Mouse (Mus musculus) right cerebral cortex, adult 18-20 months (tissue): ENCODE data around the gene Gpc5.

Experiments used
- DNase-seq: peaks from one replicate; pipeline ENCODE4 v3.0.0; 2022; ENCODE audit warnings: mixed read lengths

Gpc5 gene

DNA sequence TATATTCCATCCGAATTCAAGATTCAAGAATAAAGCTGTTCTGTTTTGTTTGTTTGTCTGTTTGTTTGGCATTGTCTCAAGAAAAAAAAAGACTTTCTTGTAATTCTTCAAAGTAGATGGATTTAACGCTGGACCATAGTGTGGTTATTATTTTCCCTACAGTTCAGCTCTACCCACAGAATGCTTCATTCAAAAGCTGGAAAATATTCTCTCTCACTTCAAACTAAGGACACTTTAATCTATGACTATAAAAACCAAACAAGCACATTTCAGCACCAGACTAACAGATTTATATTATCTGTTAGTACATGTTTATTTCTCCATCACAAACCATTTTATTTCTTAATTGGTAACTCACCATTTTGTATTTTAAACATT, 489.2 kb downstream of the Gpc5 start:
- DNase-seq = no peak

DNA sequence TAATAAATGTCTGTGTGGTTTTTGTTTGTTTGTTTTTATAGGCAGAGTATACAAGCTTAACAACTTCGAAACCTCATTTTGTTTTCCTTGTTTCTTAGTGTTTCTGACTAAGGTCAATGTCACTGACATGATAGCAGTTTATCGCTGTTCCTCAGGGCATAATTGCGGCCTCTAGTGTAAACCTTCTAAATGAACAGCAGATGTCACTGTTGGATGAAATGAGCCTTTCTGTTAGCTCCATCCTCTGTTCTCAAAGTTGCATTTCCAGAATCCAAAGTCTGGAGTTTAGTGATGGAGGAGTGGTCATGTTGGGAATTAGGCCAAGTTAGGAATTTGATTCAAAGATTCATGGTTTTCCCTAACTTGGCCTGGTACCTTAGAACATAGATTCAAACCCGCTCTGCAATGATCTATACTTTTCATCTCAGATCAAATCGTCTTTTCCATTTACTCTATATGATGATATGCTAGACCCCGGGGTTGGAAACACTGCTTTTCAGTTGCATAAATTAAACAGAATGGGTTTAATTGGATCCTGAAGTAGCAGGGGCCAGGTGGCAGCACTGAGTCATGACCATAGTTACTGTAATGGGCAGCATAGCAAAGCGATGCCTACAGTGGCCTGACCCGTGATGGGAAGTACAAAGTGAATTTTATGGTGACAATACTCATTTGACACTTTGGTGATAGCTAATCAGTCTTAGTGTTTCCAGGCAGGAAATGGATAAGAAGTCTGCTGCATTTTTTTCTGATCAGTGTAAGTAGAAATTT, 508.4 kb downstream of the Gpc5 start:
- DNase-seq = peak; percentile 1

DNA sequence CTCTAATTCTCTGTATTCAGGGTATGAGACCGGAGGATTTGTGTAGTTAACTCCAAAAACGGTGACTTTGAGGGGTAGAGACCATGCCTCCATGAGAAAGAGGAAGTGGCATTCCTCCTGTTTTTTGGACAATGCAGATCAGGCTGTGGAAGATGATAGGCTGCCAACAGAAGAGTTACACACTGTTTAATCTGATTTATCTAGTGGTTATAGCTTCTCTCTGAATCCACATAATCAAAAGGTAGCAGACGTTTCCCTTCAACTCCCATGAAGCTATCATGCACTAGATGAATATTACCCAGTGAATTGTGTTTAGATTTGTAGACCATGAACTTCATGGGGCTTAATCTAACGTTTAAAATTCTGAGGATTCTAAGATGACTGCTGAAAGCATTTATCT, 522.1 kb downstream of the Gpc5 start:
- DNase-seq = no peak

DNA sequence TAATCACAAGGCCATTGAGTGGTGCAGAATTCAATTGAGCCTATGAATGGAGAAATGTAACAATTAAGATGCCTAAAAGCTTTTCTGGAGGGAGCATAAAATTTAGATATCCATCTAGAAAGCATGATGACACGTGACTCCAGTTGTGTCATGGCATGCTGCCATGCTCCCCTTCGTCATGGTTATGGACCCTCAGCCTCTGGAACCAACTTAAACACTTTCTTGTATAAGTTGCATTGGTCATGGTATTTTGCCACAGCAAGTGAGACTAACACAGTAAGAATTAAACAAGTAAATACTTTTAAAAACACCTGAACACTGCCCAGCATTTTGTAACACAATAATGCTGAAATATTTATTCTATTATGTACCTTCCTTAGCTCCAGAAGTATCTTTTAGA, 524.3 kb downstream of the Gpc5 start:
- no peak for DNase-seq

DNA sequence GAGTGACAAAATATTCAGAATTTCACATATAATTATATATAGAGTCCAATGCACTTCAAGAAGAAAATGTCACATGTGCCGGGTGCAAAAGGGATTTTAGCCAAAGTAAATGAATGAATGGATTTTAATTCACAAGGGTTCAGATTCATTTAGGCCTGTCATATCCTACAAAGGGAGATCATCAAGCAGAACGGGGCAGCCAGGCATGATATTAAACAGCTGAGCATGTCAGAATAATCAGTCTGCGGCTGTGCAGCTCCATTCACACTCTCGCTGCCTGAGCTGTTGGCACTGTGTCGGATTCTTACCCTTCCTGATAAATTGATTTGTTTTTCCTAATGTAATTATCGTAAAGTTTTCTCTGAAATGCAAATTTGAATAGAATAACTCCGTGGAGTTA, 524.8 kb downstream of the Gpc5 start:
- no peak for DNase-seq

DNA sequence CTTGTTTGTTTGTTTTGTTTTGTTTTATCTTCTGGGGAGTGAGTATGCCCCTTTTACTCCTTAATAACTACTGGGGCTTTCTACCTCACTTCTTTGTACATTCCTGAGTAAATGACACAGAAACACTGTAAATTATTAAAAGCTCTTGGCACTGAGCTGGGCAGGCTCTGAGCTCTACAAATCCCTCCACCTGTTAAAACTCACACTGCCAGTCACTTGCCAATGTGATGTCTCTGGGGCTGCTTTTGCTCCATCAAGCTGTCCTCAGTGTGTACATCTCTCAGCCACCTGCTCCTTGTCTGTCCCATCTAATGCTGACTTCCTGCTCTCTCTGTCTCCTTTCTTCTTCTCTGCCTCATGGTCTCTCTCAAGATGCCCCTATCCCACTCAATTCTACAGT, 528.5 kb downstream of the Gpc5 start:
- DNase-seq = no peak

DNA sequence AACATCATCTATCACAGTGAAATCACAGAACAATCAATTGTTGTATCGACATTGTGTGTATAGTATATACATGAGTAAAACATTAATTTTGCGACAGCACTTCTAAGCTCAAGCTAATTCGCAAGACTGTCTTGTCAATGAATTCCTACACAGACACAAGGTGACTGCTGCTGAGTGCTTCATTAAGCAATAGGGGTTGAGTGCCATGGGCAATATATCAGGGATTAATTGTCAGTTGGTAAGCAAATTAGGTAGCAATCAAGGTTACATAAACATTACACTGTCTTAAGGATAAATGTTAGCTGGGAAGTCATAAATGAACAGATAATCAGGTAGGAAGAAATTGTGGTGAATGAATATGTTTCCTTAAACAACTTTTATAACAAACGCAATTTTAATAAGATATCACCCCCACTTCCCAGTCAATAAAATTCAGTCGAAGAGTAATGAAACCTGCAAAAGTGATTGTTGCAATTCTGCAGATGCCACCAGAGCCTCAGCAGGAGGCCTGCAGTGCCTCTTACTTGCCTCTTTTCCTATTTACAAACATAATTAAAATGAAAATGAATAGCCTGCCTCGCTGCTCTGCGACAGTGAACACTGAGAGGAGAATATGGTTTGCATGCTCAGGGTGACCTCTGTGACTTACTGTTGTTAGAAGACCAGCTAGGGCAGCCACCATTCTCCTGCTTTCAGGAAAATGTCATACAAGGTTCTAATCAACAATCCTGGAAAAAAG, 539.3 kb downstream of the Gpc5 start:
- no peak for DNase-seq

DNA sequence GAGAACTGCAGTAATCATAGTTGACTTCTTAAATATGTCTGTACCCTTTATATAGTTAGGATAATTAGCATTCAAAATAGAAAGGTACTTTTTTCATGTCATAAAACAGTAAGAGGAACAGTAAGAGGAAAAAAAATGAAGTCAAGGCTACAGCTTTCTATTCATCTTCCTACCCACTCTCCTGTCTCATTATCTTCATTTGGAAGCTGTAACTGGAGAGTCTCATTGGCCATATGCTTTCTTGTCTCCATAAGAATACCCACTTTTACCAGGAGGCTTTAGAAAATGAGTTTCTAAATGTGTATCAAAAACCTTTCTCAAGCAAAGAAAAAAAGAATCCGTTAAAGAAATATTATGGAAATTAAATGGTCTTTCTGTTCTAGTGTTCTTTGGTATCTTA, 541.3 kb downstream of the Gpc5 start:
- DNase-seq = no peak

DNA sequence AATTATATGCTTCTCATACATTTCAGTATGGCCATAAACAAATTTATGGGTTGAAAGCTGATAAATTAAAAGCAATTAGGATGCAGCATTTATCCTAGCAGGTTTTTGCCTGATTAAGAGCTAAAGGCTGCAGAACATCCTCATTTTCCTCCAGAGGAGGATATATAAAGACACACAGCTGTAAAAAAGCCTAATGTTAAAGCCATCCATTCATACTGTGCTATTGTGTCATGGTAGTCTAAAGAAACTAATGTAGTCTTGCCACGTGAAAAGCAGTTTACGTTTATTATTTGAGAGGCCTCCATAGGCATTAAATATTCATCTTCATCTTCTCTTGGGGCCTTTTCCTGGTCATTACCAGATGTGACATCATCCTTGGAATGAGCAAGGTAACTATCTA, 587.9 kb downstream of the Gpc5 start:
- no peak for DNase-seq

DNA sequence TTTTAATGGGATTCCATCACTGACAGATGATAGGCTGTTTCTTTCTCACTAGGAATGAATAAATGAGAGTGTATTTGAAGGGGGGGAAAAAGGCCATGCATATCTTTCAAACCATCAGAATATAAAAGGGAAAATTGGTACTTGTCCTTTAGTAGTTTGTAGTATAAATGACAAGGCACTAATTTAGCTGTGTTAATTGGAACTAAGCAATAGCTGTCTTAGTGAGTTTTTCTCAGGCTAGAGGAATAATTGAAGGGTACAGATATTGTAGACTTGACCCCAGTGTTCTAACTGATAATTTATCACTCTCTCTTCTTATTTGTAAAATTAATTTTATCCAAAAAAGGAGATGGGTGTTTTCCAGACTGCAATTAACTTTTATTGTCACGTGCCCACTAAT, 654.0 kb downstream of the Gpc5 start:
- DNase-seq = no peak

DNA sequence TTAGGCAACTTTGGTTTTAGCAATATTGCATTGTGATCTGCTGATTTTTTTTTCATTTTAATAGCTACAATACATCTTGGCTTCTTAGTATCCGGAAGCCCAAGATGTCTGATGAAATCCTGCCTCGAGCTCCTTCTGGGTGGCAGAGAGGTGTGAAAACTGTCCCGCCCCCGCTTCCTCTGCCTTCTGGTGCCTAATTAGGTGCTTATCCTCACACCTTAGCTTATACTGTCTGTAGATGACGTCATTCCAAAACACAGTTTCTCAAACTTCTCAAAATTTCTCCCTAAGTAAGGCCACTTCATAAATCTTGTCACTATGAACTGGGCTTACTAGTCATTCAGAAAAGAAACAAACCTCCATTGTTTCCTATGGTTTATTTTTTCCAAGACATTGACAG, 668.2 kb downstream of the Gpc5 start:
- DNase-seq = peak; percentile 58

DNA sequence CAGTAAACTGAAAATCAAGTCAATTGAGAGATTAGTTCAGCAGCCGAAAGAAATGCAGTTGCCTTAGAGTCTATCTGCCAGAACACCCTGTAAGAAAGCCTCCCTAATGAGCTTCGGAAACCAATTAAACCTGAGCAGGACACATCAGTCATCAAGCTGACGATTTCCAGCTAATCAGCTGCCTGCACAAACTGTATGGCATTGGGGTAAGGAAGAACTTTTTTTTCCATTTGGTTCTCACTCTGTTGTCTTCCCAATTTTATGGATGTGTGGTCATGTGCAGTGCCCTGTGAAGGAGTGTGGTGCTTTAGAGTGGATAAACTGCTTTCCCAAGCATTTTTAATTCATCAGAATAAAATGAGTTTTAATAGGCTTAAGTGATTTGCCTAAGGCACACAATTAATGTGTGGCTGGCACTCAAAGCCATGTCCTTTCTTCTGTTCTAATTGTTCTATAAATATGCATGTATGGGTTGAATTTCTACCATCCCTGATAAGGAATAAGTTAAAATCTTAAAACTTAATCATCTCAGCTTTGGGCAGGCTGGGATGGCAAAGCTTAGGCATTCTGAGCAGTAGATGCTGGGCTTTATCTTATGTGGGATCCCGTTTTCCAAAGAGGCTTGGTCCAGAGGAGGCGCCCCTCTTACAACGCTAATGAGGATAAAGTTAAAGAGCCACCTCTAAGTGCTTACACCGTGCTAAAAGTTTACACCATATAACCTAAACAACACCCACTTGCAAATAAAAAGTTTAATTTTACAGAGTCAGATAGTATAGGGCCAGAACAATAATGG, 687.6 kb downstream of the Gpc5 start:
- DNase-seq = no peak

DNA sequence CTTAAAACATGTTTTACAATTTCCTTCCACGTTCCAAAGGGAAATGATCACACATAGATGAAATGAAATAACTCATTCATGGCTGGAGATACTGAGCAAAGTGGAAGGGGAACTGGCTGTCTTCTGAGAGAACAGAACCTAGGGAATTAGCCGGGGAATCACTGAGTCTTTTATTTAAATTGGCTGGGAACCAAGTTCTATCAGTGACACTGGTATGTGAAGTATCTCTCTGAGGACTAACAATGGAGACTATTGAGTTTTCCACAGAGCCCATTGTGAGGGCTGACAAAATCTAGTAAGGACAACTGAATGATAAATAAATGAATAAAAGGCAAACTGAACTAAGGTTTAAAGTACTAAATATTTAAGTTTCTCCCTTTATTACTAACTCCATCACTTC, 712.7 kb downstream of the Gpc5 start:
- DNase-seq = no peak

DNA sequence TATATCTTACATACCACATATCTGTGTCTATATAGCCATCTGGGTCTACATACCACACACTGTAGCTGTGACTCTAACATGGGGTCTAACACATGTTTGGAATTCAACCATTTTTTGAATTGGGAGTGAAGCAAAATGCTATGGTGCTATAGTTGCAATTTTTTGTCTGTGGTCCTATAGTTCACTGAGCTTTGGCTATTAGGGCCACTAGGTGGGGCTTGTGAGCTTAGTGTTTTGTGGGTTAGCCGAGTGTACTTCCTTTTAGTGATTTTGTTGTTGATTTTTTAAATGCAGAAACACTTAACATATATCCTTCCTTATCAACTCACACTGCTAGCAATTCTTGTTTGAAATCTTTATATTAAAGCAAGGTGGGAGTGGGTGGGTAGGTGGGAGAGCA, 727.0 kb downstream of the Gpc5 start:
- DNase-seq = no peak

DNA sequence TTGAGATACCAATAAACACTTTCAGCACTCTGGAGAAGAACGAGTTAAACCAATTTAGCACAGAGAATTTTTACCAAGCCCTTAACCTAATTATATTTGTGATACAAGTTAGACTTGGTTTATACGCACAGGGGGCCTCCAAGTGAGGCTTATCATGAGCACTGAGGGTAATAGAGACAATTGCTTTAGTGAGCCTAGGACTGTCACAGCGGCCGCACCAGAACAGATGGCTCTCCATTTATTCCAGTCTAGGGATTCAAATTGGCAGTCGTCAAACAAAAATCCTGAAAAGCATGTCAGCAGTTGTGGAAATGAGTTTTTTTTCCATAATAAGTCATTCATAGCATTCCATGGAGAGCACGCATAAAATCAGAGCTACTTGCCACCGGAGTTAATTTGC, 729.6 kb downstream of the Gpc5 start:
- no peak for DNase-seq

DNA sequence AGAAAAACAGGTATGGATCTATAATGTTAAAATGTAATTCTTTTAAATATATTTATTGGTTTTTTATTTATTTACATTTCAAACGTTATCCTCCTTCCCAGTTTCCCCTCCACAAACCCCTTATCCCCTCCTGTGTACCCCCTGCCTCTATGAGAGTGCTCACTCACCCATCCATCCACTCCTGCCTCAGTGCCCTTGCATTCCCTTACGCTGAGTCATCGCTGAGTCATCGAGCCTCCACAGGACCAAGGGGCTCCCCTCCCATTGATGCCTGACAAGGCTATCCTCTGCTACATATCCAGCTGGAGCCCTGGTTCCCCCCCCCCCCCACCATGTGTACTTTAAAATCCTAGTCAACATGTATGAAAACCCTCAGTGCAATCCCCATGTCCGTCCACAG, 738.5 kb downstream of the Gpc5 start:
- DNase-seq = no peak

DNA sequence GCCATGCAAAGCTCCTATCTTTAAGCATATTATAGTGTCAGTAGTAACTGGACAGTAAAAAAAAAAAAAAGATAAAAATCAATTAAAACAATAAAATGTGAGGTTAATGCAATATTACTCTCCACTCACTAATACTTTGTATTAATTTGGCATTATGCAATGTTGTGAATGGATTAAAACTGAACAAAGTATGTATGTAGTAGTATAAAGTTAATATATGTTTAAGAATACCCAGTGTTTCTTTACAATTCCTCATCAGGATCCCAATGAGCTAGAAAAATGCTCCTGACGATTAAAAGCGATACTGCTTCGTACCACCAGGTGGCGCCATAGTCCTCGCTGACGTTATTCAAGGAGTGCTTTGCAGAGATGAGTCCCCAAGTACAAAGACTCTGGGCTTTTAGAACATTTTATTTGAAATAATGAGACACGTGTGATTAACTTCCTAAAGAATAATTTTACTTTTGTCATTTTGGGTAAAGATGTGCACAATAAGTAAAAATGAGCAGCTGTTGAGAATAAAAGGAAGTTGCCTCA, 739.3 kb downstream of the Gpc5 start:
- peak; percentile 76 for DNase-seq

DNA sequence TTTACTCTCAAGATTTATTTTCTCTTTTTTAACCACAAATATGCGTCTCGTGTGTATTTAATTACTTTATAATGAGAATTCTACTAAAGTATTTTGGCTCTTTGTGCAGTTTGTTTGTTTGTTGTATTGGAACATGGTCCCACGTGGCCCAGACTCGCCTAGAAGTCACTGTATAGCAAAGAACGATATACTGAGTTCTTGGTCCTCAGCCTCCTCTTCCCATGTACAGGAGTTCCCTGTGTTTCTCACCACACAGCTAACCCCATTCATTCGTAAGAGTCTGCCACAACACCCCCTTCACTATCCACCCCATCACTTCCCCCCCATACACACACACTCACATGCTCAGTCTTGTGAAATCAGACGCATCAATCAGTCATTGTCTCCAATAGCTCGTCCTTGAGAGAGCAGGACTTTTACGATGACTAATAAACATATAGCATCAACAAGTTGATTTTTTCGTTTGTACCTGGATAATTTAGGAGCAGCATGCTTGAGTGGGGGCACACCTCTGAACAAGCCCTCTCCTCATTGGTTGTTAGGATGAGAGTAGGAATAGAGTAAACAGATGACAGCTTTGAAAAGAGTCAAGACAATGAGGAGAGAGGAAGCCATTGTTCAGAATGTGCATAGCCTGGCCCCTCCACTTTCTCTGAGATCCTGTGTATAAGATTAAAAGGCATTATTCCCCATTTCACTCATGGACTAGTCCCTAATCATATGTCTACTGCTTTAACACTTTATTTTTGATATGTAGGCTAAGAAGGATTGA, 740.0 kb downstream of the Gpc5 start:
- no peak for DNase-seq

DNA sequence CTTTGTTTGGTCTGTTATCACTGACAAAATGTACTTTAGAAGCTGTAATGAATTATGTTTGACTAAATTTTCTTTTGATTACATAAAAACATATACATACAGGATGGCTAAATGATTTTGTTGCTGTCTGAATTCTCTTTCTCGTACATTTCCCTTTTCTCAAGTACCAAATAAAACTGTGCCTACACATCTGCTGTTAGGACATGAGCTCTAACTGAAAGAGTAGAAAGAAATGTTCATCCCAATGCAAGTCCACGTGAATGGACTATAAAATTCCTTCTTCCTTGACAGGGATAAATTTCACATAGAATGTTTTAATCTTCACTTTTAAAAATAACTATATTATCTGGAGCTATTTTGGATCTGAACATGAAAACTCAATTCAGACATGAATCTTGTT, 751.8 kb downstream of the Gpc5 start:
- no peak for DNase-seq

DNA sequence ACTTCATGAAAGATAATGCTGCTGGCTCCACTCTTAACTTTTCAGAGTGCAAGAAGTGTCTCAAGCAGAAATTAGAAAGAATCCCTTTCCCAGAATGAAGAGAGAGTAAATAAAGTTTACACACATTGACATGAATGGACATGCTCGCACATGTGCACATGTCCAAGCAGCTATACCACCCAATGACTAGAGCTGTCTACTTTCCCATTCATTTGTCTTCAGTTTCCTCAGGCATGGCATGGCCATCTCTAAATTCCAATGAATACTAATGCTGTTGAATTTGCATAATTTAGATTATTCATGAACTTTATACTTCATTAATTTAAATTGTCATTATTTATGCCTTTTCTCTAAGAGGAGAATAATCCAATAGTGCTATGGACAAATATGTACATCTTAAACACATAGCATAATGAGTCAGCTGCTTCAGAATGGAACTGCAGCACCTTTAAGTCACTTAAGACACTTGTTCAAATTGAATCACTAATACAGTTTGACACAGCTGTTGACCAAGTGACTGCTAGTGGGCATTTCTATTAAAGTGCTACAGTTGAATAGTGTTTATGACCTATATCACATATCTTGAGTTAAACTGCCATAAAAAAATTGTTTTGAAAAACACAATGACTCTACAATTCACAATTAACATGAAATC, 752.9 kb downstream of the Gpc5 start:
- no peak for DNase-seq

DNA sequence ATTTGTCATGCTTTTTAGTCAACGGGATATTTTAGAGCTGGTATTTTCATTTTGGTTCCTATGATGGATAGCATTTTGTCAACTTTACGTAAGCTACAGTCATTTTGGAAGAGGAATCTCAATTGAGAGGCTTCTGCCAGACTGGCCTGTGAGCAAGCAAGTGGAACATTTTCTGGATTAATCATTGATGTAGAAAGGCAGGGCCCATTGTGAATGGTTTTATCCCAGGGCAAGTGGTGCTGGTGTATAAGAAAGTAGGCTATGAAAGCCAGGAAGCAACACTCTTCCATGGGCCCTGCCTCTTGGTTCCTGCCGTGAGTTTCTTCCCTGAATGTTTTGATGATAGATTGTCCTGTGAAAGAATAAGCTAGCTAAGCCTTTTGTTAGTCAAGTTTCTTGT, 777.1 kb downstream of the Gpc5 start:
- DNase-seq = no peak

DNA sequence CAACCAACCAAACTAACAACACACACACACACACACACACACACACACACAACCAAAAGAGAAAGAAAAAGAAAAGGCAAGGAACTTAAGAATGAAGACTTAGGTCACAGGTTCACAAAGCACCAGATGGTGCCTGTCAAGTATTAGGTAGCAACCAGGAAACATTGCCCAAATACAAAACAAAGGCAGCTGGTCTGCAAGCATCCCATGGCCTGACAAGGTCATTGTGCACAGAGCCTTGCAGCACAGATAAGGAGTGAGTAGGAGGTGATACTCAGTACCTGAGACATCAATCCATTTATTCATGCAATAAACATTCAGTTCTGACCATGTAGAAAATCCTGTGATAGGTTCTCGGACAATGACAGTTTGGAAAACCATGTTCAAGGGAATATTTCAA, 884.0 kb downstream of the Gpc5 start:
- DNase-seq = no peak
